Mouse (Mus musculus): ENCODE results near the gene 4921507P07Rik. TPM values are rescaled to one million over a fixed set of nuclear protein-coding genes. Genes with fewer than 3 reads are reported as not detected.
A peak's percentile ranks its signal among the peaks of the same experiment; 100 is the strongest.
"Not testable (repeated sequence)": the region's sequence is repeated elsewhere in the genome, so short reads cannot be mapped to it uniquely, and the experiment has no call there.

4921507P07Rik gene
- polyA plus RNA-seq, 1 experiment from 2014 or later, result 0.51 TPM

DNA sequence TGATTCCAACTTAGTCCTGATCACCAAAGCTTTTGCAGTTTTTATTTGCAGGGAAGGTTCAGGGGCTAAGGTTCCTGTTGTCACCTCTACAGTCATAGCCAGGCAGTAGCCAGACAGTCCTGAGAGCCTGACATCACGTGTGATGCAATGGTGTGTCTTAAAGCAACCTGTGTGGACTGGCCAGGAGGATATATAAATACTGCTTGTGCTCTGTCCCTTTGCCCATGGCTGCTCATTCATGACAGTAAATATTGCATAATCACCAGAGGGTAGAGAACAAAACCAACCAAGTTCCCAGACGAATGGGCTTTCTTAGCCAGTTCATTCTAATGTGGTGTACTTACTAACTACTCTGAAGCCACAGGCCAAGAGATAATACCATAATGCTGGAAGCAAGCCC, 9.0 kb downstream of the 4921507P07Rik start:
- H3K27me3 ChIP-seq (ENCODE audit: low read depth, poor library complexity, severe bottlenecking), result no peaks in the 10 kb centered on the region
- no peak overlapping the region for H3K4me3 ChIP-seq
- WGBS, result 88% methylated on average over 2 of the region's 2 CpGs
- H3K4me1 ChIP-seq, result peaks cover 8% of the 10 kb centered on the region; the same call in 1 of the 2 replicates
- DNase-seq (ENCODE audit: low spot score), result no peak
- no peaks in the 10 kb centered on the region for H3K9me3 ChIP-seq (replicated peaks)
- no peaks in the 10 kb centered on the region for H3K36me3 ChIP-seq
- no peak overlapping the region for H3K27ac ChIP-seq

GRCm38 (mm10) chr6:50586316-50586715, 10.1 kb downstream of the 4921507P07Rik start:
- H3K36me3 ChIP-seq, result no peaks in the 10 kb centered on the region
- WGBS, result 73% methylated on average over 5 of the region's 5 CpGs
- H3K9me3 ChIP-seq (replicated peaks), result no peaks in the 10 kb centered on the region
- H3K4me1 ChIP-seq, result peaks cover 8% of the 10 kb centered on the region; the same call in 1 of the 2 replicates
- no peak for DNase-seq (ENCODE audit: low spot score)
- H3K27me3 ChIP-seq (ENCODE audit: low read depth, poor library complexity, severe bottlenecking), result no peaks in the 10 kb centered on the region
- no peak overlapping the region for H3K4me3 ChIP-seq
- H3K27ac ChIP-seq, result no peak overlapping the region

DNA sequence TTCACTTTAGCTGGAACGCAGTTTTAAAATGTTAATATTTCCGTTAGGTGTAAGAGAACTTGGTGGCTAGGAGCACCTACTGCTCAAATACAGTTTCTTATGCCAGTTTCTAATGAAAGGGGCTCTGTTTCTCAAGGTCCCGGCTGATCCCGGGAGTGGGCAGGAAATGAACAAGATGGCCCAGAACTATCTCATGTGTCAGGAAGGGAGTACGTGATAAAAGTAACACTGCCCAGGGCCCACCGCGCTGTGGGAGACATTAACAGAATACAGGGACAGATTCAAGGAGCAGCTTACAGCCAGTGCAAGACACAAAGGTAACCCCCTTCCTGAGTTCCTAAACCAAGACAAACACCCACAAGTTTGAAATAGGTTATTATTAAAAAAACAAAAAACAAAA, 10.7 kb downstream of the 4921507P07Rik start:
- no peaks in the 10 kb centered on the region for H3K36me3 ChIP-seq
- peaks cover 8% of the 10 kb centered on the region; the same call in 1 of the 2 replicates for H3K4me1 ChIP-seq
- WGBS, result 76% methylated on average over 7 of the region's 7 CpGs
- H3K4me3 ChIP-seq, result no peak overlapping the region
- H3K27me3 ChIP-seq (ENCODE audit: low read depth, poor library complexity, severe bottlenecking), result no peaks in the 10 kb centered on the region
- no peaks in the 10 kb centered on the region for H3K9me3 ChIP-seq (replicated peaks)
- no peak overlapping the region for H3K27ac ChIP-seq
- no peak for DNase-seq (ENCODE audit: low spot score)

GRCm38 (mm10) chr6:50571661-50572060, 24.8 kb downstream of the 4921507P07Rik start:
- Histone ChIP-seq H3K9me3 (replicated peaks) (no peaks in the 10 kb centered on the region), H3K4me1 (peaks cover 8% of the 10 kb centered on the region), H3K36me3 (no peaks in the 10 kb centered on the region), H3K27ac (no peak overlapping the region), H3K27me3 (ENCODE audit: low read depth, poor library complexity, severe bottlenecking) (no peaks in the 10 kb centered on the region), H3K4me3 (no peak overlapping the region)
- WGBS, result 100% methylated on average over 1 of the region's 1 CpGs
- DNase-seq (ENCODE audit: low spot score), result no peak

- WGBS, result 27% methylated on average over 6 of the region's 6 CpGs
- H3K4me3 ChIP-seq, result peak overlapping the region; percentile 92
- H3K9me3 ChIP-seq (replicated peaks), result no peaks in the 10 kb centered on the region
These were observed 29.5 kb downstream of the 4921507P07Rik start for GRCm38 (mm10) chr6:50566997-50567255.

GRCm38 (mm10) chr6:50566141-50566996, 30.1 kb downstream of the 4921507P07Rik start, which contains the start of gene Cycs:
Gene Cycs, minus strand, starts transcription at chr6:50566538.
- H3K27ac ChIP-seq, result peak within 1 kb of the TSS; percentile 95

More at GRCm38 (mm10) chr6:50566997-50567255, 29.5 kb downstream of the 4921507P07Rik start:
- Histone ChIP-seq H3K36me3 (peaks cover 21% of the 10 kb centered on the region), H3K4me1 (peaks cover 16% of the 10 kb centered on the region), H3K27ac (peak overlapping the region; percentile 95), H3K27me3 (ENCODE audit: low read depth, poor library complexity, severe bottlenecking) (no peaks in the 10 kb centered on the region)
- no peak for DNase-seq (ENCODE audit: low spot score)

GRCm38 (mm10) chr6:50563651-50564050, 32.8 kb downstream of the 4921507P07Rik start:
- H3K9me3 ChIP-seq (replicated peaks), result no peaks in the 10 kb centered on the region
- no peak for DNase-seq (ENCODE audit: low spot score)
- no peaks in the 10 kb centered on the region for H3K27me3 ChIP-seq (ENCODE audit: low read depth, poor library complexity, severe bottlenecking)
- H3K27ac ChIP-seq, result no peak overlapping the region
- H3K36me3 ChIP-seq, result peaks cover 21% of the 10 kb centered on the region
- no peak overlapping the region for H3K4me3 ChIP-seq
- WGBS, result 96% methylated on average over 3 of the region's 3 CpGs
- H3K4me1 ChIP-seq, result peaks cover 16% of the 10 kb centered on the region

More at GRCm38 (mm10) chr6:50566141-50566996, 30.1 kb downstream of the 4921507P07Rik start, which contains the start of gene Cycs:
- DNase-seq (ENCODE audit: low spot score), result peak; percentile 100
- Histone ChIP-seq H3K4me1 (peaks cover 16% of the 10 kb centered on the region), H3K36me3 (peaks cover 21% of the 10 kb centered on the region), H3K4me3 (peak within 1 kb of the TSS; percentile 92), H3K9me3 (replicated peaks) (no peaks in the 10 kb centered on the region), H3K27me3 (ENCODE audit: low read depth, poor library complexity, severe bottlenecking) (no peaks in the 10 kb centered on the region)
- WGBS, result under 1% methylated on average over 78 of the region's 78 CpGs

DNA sequence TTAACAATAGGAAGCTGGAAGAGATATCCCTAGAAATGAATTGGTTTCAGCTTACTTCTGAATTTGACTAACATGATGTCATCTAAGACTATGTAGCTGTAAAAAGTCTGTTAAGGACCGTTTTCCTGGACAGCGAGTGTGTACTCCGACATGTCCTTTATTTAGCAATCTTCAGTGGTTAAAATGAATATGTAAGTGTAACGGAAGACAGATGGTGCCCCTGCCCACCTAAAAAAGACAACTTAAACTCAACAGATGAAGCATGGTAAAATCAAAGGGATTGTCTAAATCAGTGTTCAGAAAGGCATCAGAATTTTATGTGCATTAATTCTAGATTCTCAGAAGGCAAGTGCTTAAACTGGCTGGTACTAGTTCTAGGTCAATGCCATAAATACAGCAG, 34.0 kb downstream of the 4921507P07Rik start:
- no peak for DNase-seq (ENCODE audit: low spot score)
- H3K36me3 ChIP-seq, result peaks cover 21% of the 10 kb centered on the region
- no peak overlapping the region for H3K27ac ChIP-seq
- H3K4me3 ChIP-seq, result no peak overlapping the region
- H3K4me1 ChIP-seq, result peaks cover 16% of the 10 kb centered on the region
- WGBS, result 98% methylated on average over 4 of the region's 4 CpGs
- H3K9me3 ChIP-seq (replicated peaks), result no peaks in the 10 kb centered on the region
- no peaks in the 10 kb centered on the region for H3K27me3 ChIP-seq (ENCODE audit: low read depth, poor library complexity, severe bottlenecking)

DNA sequence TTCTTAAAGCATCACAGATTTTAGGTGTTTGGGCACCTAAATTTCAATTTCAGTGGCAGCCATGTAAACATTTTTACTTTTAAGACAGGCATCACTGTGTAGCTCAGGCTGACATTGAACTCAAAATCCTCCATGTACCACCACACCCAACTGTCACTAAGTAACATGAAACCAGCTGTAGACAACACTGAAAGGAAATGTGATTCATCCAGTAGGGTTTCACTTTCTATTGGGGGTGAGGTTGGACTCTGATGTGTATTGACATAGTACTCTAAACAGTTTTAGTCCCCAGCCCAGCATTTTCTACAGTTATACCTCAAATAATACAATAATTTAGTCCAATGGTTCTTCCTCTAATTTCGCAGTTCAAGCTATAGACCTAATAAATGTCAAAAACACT, 35.7 kb downstream of the 4921507P07Rik start:
- DNase-seq (ENCODE audit: low spot score), result no peak
- WGBS, result 91% methylated on average over 1 of the region's 1 CpGs
- no peak overlapping the region for H3K27ac ChIP-seq
- peaks cover 21% of the 10 kb centered on the region for H3K36me3 ChIP-seq
- H3K9me3 ChIP-seq (replicated peaks), result no peaks in the 10 kb centered on the region
- no peak overlapping the region for H3K4me3 ChIP-seq
- H3K4me1 ChIP-seq, result peaks cover 6% of the 10 kb centered on the region; the same call in 1 of the 2 replicates
- no peaks in the 10 kb centered on the region for H3K27me3 ChIP-seq (ENCODE audit: low read depth, poor library complexity, severe bottlenecking)

- peaks cover 17% of the 10 kb centered on the region for H3K36me3 ChIP-seq
- H3K4me1 ChIP-seq, result no peaks in the 10 kb centered on the region
- H3K9me3 ChIP-seq (replicated peaks), result no peaks in the 10 kb centered on the region
- WGBS, result 91% methylated on average over 4 of the region's 4 CpGs
- no peak overlapping the region for H3K4me3 ChIP-seq
- no peaks in the 10 kb centered on the region for H3K27me3 ChIP-seq (ENCODE audit: low read depth, poor library complexity, severe bottlenecking)
- DNase-seq (ENCODE audit: low spot score), result no peak
- no peak overlapping the region for H3K27ac ChIP-seq
These were observed 37.6 kb downstream of the 4921507P07Rik start for GRCm38 (mm10) chr6:50558877-50559276.

DNA sequence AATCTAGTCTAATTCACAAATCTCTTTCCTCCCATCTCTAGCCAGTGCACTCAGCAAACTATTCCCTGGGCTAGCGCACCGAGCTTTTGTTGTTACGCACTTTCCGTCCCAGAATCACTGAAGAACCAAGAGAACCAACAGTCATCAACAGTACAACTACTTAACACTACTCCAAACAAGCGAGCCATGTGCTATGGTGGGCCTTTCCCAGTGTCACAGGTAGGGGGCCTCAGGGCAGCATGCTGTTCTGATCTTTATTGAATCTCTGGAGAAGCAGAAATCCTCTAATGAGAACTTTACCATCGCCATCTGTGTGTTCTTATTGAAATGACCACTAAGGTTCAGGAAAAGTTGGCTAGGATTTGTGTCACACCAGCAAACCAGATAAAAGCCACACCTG, 38.9 kb downstream of the 4921507P07Rik start:
- Histone ChIP-seq H3K27me3 (ENCODE audit: low read depth, poor library complexity, severe bottlenecking) (no peaks in the 10 kb centered on the region), H3K4me1 (no peaks in the 10 kb centered on the region), H3K4me3 (no peak overlapping the region), H3K27ac (no peak overlapping the region), H3K36me3 (peaks cover 4% of the 10 kb centered on the region; the same call in 1 of the 2 replicates), H3K9me3 (replicated peaks) (no peaks in the 10 kb centered on the region)
- no peak for DNase-seq (ENCODE audit: low spot score)
- 88% methylated on average over 6 of the region's 6 CpGs for WGBS

- H3K27ac ChIP-seq; H3K4me3 ChIP-seq; H3K9me3 ChIP-seq (replicated peaks); H3K4me1 ChIP-seq; H3K36me3 ChIP-seq; H3K27me3 ChIP-seq (ENCODE audit: low read depth, poor library complexity, severe bottlenecking); DNase-seq (ENCODE audit: low spot score): not testable (repeated sequence)
- WGBS, result 81% methylated on average over 2 of the region's 2 CpGs
These were observed 42.2 kb downstream of the 4921507P07Rik start for GRCm38 (mm10) chr6:50554223-50554622.

DNA sequence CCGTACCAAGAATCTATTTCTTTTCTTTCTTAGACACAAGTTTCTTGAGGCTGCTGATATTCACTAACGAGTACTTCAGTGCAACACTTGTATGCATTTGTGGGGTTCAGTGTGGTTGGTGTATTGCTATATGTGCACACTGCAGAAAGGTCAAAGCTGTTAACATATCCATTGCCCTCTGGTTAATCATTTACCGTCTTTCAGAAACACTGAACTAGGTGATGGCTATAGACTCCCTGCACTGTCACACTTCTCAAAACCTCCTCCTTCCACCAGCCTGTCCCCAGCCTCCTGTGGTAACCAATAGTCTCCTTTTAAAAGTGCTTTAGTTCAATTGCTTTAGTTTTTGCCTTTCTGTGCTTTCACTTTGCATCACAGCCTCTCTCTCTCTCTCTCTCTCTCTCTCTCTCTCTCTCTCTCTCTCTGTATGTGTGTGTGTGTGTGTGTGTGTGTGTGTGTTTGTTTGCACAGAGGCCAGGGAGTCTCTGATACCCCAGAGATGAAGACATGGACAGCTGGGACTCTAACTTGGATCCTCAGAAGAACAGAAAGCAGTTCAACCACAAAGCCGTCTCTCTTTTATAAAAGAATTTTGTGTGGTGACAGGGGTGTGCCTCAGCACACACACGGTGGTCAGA, 43.4 kb downstream of the 4921507P07Rik start:
- no peak for DNase-seq (ENCODE audit: low spot score)
- 89% methylated on average over 5 of the region's 5 CpGs for WGBS

More for the DNA sequence above, 43.4 kb downstream of the 4921507P07Rik start:
- no peaks in the 10 kb centered on the region for H3K4me1 ChIP-seq
- H3K27me3 ChIP-seq (ENCODE audit: low read depth, poor library complexity, severe bottlenecking), result no peaks in the 10 kb centered on the region
- no peak overlapping the region for H3K27ac ChIP-seq
- H3K36me3 ChIP-seq, result no peaks in the 10 kb centered on the region
- no peaks in the 10 kb centered on the region for H3K9me3 ChIP-seq (replicated peaks)
- no peak overlapping the region for H3K4me3 ChIP-seq
